Mouse (Mus musculus) c-Kit-positive CD71-negative TER-119-negative erythroid progenitor cells, embryonic 14.5 days (primary cell): ENCODE data around the gene Fgfr2.

Experiments
- DNase-seq: peaks from one replicate; pipeline ENCODE4 v3.0.0-alpha.2; 2013; ENCODE audit warnings: low read depth

The Fgfr2 gene

DNA sequence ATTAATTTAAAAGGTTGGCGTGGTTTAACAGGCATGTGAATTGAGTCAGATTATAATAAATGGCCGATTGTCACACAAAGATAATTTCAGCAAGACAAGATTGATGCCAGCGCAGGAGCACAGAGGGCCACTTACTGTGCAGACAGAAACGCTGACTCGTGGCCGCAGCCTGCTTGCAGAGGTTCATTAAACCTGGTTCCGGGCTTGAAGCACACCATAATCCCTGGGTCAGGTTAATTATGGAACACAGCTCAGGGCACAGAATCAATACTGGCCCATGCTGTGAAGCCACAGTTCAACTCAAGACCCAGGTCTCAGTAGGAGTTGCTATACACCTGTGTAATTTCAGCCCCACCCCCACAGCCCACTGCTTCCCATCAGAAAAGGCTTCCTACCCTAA, 1066.6 kb downstream of the Fgfr2 start:
- no peak for DNase-seq

DNA sequence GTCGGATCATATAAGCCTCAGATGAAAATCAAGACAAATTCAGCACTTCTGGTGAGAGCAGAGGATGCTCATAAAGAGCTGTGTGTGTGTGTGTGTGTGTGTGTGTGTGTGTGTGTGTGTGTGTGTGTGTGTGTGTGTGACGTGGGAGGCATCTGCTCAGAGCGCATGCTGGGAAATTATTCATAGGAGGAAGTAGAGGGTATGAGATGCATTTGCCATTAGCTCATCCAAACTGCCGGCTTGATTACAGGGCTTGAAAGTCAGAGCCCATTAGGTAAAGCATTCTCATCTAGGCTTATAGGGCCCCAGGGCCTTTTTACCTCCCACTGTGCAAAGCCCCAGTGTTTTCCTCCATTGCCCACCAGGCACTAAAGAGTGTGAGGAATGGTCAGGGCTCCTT, 1076.5 kb downstream of the Fgfr2 start:
- DNase-seq = no peak

DNA sequence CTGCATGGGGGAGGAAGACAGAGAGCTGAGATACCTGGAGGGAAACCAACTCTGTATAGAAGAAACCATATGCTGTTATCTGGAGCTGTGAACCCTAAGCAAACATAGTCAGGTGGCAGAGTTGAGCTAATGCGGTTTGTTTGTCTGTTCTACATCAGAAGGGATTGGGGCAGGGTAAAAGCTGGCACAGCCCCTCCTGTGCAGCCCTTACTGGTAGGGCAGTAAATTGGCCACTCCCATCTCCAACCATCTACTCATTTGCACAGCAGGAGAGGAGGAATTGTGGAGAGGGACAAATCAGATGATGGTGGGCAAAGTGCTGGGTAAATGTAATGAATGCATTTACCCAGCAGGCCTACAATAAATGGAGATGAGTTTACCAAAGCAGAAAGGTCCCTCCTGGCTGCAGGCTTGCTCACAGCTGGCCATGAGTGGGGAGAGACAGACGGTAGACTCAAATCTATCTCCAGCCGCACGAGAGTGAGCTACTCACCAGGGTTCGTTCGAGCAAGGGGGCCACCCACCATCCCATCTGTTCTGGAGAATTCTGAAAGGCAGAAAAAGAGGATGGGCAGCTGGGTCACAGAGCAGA, 1091.1 kb downstream of the Fgfr2 start:
- no peak for DNase-seq

DNA sequence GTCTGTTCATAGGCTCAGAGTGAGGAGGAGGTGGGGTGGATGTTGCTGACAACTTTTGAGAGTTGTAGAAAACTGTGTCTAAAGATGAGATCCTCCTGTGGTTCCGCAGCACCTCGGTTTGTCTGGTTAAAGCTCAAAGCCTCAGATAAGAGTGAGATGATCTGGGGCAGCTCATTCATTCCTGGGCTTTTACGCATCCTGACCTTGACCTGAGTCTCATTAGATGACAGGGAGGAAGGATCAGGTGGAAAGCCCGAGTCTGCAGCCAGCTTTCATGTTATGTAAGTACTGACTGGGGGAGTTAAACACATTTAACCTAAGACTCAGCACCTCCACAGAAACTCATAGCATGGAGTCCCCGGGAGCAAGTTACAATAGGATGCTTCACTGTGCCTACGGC, 1096.5 kb downstream of the Fgfr2 start:
- DNase-seq = no peak

DNA sequence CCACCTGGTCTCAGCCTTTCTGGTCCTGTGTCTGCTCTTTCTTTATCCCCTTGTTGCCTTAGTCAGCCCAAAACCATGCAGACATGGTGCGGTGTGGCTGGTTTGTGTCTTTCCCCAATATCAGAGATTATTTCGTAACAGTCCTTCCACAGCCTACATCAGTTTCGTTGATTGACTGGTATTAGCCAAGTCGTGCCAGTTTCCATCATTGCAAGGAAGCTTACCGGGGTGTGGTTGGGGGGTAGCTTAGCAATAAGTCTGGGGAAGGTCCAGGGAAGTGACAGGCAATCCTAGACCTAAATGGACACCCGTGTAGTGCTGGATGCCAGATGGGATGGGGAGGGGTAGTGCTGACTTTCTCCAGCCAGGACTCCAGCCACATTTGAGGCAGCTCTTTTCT, 1097.6 kb downstream of the Fgfr2 start:
- no peak for DNase-seq

DNA sequence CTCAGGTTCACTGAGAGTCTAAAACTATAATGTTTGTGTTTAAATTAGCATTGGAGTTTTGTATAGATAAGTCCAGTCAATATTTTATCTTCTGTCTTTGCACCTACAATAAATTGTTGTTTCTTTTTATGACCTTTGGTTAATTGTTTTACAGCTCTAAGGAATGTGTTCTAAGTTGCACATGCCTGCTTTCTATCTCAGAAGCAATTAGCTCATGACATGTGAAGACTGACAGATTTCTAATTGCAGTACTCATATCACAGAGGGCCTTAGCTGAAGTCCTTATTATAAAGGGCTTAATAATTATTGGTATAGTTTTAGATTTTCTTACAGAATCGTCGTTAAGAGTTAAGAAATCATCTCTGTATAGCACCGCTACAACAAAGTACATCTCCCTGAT, 1107.2 kb downstream of the Fgfr2 start:
- DNase-seq = no peak

DNA sequence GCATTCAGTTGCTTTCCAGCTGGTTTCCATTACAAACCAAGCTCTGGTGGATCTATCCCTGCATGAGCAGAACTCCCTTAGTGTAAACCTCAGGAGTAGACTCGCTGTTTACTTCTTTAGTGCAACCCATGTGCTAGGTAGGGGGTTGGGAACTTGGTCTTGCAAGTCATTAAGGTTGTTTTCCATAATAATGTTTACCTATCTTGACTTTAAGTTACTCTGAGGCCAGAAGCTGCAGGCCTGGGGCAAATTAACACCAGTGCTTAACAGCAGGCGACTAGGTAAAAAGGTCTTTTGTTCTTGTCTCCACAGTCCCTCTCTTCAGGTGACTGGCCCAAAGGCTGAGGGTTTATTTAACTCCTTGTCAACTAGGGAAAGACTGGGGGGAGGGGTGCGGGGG, 1108.0 kb downstream of the Fgfr2 start:
- no peak for DNase-seq

DNA sequence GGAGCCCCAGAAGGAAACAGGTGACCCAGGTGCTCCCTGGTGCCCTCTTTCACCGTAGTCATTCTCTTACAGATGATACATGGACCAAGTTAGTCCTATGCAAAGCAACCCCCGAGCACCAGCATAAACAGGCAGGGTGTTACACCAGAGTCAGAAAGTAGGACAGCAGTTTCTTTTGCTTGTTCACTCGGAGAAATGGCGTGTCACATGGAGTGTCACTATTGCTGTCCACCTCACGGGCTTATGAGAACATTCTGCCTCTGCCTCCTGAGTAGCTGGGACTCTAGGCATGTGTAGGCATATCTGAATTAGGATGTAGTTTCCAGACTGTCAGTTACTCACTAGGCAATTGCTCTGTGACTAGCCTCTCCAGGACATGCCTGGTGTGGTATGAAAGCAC, 1109.2 kb downstream of the Fgfr2 start:
- no peak for DNase-seq

DNA sequence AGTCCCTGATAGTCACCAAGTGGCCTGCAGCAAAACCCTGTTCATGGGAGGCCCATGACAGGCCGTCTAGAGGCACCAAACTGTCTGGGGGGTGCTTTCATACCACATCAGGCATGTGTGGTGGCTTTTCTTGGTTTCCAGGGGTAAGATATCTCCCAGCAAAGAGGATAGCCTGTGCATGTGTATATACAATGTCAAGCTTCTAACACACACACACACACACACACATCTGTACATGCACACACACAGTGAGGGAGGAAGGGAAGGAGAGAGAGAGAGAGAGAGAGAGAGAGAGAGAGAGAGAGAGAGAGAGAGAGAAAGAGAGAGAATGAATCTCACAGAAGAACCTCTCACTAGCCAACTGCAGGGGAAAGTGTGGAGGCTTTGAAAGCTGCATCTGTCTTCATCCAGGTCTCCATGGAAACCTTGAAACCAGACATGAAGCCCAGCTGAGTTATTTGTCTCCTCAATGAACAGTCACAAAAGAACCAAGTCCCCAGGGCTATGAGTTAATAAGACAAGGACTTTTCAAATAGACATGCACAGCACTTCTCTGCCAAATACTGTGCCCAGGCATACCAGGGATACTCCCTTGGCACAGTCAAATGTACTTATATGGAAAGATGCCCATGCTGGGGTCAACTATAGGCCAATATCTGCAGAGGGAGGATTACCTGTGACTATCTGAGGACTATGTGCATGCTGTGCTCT, 1110.0 kb downstream of the Fgfr2 start:
- DNase-seq = no peak

DNA sequence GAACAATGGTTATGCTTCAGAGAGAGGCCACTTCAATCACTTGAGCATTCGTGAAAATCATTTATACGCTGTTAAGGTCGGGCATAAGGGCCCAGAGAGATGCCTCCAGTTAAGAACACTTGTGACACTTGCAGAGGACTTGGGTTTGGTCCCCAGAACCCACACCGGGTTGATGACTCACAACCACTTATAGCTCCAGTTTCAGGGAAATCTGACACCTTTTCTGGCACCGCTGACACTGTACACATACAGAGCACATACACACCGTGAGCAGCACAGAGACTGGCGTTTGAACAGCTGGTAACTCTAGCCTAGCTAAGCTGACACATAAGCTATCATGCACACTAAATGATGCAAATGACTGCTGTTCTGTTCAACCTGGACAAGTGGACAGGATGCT, 1114.1 kb downstream of the Fgfr2 start:
- DNase-seq = no peak

DNA sequence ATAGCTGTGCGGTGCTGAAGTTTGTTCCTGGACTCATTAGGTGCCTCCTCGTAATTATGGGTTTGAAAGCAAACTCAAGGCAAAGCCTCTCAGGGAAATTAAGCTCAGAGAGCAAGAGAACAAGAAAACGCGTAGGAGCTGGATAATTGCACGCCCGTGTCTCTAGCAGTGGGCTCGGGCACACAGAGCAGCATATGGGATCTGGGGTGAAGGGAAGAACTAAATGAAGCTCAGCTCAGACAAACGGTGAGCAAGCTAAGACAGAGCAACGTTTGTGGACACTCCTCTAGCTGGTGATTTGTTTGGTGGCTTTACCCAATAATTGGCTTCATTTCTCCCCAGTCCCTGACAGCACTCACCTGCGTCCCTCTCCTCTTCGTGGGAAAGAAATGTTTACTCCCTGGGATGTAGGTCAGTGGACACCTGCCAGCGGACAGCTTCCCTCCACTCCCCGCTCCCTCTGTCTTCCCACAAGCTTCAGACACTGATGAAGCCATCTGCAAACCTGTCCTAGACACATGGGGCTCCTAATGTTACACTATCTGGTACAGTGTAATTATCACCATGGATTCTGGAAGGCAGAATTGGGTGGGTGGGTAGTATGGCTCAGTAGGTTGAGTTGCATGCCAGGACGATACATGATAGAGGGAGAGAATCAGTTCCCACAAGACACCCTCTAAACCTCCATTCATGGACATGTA, 1117.0 kb downstream of the Fgfr2 start:
- DNase-seq = no peak

DNA sequence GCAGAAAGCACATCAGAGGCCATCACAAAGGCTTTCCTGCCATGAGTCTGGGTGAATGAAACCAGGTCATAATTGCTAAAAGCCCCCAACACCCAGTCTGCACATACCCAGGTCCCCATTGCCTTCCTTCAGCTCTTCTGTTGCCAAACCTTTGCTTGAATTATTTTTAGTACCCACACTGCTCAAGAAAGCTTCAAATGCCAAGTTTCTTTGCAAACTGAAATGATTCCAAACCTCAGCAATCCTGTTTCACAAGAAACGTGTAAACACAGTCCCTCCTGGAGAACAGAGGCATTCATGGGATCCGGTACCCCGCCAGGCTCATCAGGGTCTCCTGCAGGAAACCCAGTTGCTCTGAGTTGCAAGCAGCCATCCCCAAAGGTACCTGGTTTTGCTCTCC, 1130.3 kb downstream of the Fgfr2 start:
- no peak for DNase-seq

DNA sequence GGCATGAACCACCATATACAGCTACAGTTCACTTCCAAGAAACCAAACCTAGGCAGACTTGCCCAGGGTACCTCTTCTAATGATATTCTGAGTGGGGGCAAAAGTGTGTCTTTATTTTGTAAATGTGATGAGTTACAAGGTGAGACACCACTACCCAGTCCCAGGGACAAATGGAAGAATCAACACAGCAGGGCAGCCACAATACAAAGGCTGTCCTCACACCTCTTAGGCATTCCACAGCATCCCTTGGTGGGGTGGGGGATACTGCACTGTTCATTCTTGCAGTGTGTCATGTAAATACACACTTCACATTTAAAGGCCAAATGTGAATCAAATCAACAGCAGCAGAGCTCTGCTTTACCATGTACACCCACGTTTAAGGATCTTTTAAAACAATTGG, 1130.9 kb downstream of the Fgfr2 start:
- no peak for DNase-seq

DNA sequence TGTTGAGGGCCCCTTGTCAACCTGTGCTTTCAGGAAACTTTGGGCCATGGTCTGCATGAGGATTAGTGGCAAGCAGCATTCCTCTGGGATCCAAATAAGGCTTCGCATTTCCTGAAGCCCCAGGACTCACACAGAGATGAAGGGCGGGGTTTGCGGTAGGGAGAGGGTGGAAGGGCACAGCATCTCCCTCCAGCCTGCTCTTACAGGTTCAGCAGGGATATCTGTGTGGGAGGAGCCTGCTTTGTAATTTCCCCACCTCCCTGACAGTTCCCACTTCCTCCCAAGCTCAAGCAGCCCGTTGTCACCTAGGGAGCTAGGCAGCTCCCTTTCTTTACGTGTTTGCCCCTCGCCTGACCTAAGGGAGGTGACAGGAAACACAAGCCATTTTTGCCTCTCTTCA, 1134.1 kb downstream of the Fgfr2 start:
- DNase-seq = no peak

DNA sequence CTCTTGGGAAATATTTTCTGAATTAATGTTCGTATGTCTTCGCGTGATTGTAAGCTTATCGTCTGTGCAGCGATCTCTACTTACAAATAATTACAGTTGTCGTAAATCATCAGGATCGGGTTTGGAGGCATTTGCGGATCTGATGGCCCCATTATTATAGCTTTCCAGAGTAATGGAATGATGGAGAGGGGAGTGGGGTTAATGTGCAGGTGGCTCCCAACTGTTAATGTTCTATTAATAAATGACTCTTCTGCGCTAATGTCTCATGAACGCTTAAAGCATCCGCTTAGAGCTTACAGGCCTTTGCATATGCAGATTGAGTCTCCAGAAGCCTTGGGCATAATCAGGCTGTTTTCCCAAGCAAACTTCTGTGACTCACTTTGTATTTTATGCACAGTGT, 1144.5 kb downstream of the Fgfr2 start:
- no peak for DNase-seq

DNA sequence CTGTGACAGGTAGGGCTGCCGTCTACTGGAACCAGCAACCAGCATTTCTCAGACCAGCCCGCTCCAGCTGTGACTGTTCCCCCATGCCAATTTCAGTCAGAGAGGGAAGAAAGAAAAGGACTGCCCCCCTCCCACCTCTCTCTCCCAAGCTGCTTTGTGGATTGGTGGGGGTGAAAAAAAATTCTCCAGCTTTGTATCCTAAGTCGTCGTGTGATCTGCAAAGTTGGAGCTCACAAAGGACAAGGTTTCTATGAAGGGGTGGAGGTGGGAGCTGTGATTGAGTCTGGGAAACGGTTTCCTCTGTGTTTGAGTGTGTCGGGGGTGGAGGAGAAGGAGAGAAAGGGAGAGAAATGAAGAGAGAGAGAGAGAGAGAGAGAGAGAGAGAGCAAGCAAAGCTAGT, 1147.3 kb downstream of the Fgfr2 start:
- no peak for DNase-seq

DNA sequence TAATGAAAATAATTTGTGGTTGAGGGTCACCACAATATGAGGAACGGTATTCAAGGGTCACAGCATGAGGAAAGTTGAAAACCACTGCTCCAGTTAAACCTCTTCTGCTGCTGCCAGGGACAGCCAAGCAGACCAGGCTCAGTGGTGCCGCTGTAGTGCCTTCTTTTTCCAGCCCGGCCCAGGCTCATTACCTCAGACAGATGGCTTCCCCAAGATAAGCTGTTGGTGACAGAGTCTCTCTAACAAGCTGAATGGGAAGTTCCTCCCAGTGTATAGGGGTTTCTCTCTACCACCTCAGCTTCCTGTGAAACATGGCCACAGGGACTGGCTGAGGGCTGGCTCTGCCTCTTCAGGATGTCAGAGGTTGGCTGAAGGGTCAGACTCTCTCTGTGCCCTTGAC, 1152.9 kb downstream of the Fgfr2 start:
- no peak for DNase-seq

DNA sequence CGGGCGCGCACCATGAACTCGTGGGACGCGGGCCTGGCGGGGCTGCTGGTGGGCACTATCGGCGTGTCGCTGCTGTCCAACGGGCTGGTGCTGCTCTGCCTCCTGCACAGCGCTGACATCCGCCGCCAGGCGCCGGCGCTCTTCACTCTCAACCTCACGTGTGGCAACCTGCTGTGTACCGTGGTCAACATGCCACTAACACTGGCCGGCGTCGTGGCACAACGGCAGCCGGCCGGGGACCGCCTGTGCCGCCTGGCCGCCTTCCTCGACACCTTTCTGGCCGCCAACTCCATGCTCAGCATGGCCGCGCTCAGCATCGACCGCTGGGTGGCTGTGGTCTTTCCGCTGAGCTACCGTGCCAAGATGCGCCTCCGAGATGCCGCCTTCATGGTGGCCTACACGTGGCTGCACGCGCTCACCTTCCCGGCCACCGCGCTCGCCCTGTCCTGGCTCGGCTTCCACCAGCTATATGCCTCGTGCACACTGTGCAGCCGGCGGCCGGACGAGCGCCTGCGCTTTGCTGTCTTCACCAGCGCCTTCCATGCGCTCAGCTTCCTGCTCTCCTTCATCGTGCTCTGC, 1156.1 kb downstream of the Fgfr2 start:
- no peak for DNase-seq

DNA sequence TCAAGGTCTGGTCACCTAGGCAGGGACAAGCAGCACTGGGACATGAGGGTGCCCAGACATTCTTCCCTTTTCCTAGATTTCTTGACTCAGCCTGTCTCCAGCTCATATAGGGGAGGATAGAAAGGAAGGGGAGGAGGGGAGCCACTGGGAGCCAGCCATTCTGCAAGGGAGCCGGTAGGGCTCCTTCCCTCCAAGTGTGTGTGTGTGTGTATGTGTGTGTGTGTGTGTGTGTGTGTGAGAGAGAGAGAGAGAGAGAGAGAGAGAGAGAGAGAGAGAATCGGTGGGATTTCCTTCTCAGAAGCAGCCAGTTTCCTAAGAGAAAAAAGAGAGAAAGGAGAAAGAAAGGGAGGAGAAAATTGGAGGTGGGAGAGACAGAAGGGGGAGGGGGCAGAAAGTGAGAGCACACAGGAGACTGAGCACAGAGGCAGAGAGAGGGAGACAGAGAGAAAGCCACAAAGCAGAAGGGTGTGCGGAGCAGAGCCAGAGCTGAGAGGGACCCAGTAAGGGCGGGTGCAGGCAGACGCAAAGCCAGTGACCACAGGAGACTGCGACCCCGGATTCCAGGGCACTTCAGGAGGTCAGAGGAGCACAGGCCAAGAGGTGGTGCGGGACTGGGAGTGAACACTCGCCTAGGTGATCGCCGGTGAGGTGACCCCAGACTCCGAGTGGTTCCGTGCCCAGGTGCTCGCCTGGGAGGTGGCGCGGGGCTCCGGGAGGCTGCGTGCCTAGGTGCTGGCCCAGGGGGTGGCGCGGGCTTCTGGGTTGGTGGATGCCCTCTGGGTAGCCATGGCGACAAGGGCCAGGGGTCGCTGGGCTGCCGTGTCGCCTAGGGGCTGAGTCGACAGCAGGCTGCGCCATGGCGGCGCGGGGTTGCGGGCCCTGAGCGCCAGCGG, 1156.9 kb downstream of the Fgfr2 start, which contains the start of gene Gpr26:
Gene Gpr26, plus strand, starts transcription at position 438 of the 893 bp plus-strand sequence.
- no peak for DNase-seq

DNA sequence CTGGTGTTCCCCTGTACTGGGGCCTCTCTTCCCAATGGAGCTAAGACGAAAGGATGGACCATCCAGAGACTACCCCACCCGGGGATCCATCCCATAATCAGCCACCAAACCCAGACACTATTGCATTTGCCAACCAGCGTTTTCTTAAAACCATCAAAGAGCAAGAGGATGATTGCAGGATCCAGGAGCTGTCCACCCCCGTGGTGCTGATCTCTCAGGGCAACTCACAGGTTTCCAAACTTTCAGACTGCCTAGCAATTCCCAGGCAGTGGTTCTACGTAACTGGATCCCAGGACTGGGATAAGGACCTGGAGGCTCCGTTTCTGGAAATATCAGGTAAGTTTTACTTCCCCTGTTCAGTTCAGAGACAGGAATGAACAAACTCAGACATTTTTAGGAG, 1162.6 kb downstream of the Fgfr2 start:
- no peak for DNase-seq

DNA sequence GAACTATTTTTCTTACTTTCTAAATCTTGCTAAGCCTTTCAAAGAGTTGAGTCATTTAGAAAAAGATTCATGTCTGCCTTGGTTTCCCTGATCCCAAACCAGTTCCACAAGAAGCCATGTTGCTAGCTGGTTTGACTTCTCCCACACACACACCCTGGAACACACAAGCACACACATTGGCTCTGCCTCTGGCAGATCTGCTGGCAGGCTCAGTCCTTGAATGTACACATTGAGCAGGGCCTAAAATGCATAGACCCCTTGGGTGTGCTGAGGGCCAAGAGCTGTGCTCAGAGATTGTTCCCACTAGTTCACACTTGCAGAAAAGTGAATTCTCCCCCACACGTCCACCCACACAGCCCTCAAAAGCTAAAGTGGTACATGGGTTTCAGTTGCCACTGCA, 1164.4 kb downstream of the Fgfr2 start:
- no peak for DNase-seq

DNA sequence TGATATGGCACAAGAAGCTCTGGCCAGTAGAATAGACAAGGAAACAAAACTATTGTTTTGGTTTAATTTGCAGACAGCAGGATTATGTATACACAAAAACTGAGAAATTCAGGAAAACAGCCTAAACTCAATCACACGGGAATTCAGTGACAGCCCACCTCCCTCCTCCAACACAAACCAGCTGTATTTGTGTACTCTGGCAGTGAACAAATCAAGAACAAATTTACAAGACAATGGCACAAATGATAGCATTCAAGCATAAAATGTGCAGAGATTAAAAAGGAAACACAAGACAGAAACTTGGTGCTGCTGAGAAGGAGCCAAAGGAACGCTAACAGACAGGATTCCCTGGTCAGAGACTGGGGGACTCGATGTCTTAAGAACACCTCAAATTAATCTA, 1169.7 kb downstream of the Fgfr2 start:
- DNase-seq = no peak
